Mouse (Mus musculus) mammary gland, adult 2 months (tissue): Measurements from ENCODE around the gene Nod1. TPM values are rescaled to one million over a fixed set of nuclear protein-coding genes. Genes with fewer than 3 reads are reported as not detected.

Source experiments
- polyA plus RNA-seq: library from polyadenylated mRNA; depleted of rRNA; stranded (reverse); fragments of >200 nt; gene quantifications from 2 replicates; pipeline ENCODE4 v1.2.3, GENCODE M21; 2012; ENCODE audit warnings: low replicate concordance; rRNA removed

Nod1 gene
- polyA plus RNA-seq = 43.9 and 69.2 TPM in 2 replicates

DNA sequence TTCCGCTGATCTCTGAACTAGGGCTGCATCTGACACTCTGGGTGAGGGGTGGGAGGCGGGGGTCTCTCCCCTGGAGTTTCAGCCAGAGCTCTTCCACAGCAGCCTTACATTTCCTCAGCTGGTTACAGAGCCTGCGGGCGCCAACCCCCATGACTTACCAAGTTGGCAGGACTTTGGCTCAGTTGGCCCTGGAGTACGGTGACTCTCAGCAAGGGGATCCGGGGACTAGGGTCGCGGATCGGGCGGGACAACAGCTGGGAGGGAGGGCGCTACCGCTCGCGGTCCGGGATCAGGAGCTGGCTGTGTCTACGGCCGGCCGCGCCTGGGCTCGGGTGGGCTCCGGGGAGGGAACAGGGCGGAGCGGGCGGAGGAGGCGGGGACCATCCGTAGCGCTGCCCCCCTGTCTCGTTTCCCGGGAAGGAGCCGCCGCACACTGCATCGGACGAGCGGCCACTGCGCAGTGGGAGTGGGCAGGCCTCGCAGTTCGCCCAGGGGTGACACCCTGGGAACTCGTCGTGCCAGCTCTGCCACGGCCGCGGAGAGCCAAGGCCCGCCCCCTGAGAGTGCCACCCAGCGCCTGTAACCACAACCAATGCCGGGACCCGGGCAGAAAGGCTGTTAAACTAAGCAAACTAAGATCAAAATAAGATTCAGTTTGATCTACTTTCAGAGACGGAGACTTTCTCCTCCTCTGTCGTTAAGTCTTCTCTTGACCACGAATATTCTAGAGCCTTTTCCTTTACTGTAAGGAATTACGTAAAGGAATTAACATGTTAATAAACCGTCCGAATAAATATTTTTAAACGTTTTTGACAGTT, at the start of gene Nod1:
TSS of gene Nod1 (minus strand) at position 502 of the 818 bp plus-strand sequence.

DNA sequence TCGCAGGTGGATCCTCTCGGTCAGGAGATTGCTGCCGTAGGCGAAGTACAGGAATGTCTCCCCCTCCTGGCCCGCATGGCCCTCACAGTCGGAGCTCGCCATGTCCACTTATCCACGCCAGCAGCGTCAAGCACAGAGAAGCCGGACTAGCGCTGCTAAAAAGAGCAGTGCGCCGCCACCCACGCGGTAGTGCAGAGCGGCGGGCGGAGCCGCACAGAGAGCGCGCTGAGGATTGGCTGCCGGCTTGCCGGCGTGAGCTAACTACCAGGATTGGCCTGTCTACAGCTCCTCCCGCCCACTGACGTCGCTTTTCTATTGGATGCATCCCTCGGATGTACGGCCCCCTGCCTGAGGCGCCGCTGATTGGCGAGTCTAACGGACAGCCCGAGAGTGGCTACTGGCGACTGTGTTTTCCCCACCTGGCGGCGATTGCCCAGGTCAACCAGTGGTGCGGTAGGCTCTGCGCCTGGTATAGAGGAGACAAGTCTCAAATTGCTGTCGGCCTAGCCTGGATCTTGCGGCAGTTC, 20.4 kb upstream of the Nod1 start, which contains the start of gene Ggct:
TSS of gene Ggct (minus strand) at position 217 of the 527 bp plus-strand sequence.

Other genes starting within 250 kb of the Nod1 start
- gene Znrf2, start 155.7 kb downstream of the Nod1 start, polyA plus RNA-seq = 16.2 and 16.4 TPM in 2 replicates
- gene Ggct, start 20.3 kb upstream of the Nod1 start, polyA plus RNA-seq = 1.4 and 2.8 TPM in 2 replicates
- 35.8 and 36.6 TPM in 2 replicates for gene Gars, start 65.4 kb upstream of the Nod1 start, polyA plus RNA-seq
- gene Crhr2, start 160.4 kb upstream of the Nod1 start, polyA plus RNA-seq = 0.45 and 19.9 TPM in 2 replicates
- 27.2 and 46.4 TPM in 2 replicates for gene Inmt, start 202.4 kb upstream of the Nod1 start, polyA plus RNA-seq
- 7.6 and 15.0 TPM in 2 replicates for gene Mindy4, start 230.8 kb upstream of the Nod1 start, polyA plus RNA-seq